Mouse (Mus musculus): ENCODE results near the gene Plet1. TPM values are rescaled to one million over a fixed set of nuclear protein-coding genes. Genes with fewer than 3 reads are reported as not detected.

Plet1 gene
- total and polyA plus RNA-seq, 3 experiments = 0.08 to 0.19 TPM; not detected in 1

DNA sequence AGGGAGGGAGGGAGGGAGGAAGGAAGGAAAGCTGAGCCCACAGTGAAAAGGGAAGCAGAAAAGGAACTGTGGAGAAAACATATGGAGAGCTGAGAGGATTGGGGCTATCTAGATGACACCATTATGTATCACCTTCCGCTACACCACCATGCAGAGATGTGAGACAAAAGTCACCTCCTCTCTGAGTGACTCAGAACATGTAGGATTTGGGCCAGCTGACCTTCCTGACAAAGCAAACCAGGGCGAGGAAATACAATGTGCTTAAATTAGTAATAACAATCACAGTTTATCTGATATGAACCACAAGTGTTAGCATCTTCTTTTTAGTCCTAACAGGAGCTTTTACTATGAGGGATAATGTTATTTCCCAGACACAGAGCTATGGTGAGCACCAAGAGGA lies 3.2 kb downstream of the Plet1 start:
- Histone ChIP-seq H3K79me2 (replicated peaks; ENCODE audit: control insufficient read depth, extremely low read depth, insufficient read depth, poor library complexity, severe bottlenecking) (no peaks in the 10 kb centered on the region), H3K9me3 (replicated peaks; ENCODE audit: low read length) (no peaks in the 10 kb centered on the region), H3K4me1 (ENCODE audit: control insufficient read depth in 1 of 2, insufficient read depth in 2 of 2) (peaks cover 7 to 18% of the 10 kb centered on the region in 2 experiments; a peak in 3 of 4 replicates), H3K27me3 (replicated peaks) (no peaks in the 10 kb centered on the region), H3K9ac (ENCODE audit: insufficient read depth, low read depth) (no peak overlapping the region), H3K27ac (ENCODE audit: insufficient read depth, low read depth) (no peak overlapping the region), H3K4me2 (ENCODE audit: insufficient read depth, low read depth, poor library complexity, severe bottlenecking) (no peak overlapping the region), H3K36me3 (replicated peaks in 1 of 2; ENCODE audit: control insufficient read depth in 1 of 2, insufficient read depth in 1 of 2, low read length in 1 of 2) (no peaks in the 10 kb centered on the region), H3K4me3 (replicated peaks in 1 of 3; ENCODE audit: low read depth in 2 of 3, low read length in 2 of 3, poor library complexity in 1 of 3) (no peak overlapping the region)
- DNase-seq (ENCODE audit: extremely low read depth) = no peak
- TF ChIP-seq CTCF (conservative IDR thresholded peaks at IDR 0.05 in 1 of 2, IDR thresholded peaks at IDR 0.05 in 1 of 2; ENCODE audit: low read depth in 2 of 2, low read length in 2 of 2) (no peak), UBTF (IDR thresholded peaks at IDR 0.05; ENCODE audit: low read depth, low read length) (no peak), MYC (IDR thresholded peaks at IDR 0.05; ENCODE audit: low read depth, low read length) (no peak), CHD1 (IDR thresholded peaks at IDR 0.05; ENCODE audit: low read depth, low read length) (no peak), POLR2AphosphoS2 (IDR thresholded peaks at IDR 0.05; ENCODE audit: low read depth, low read length) (no peak), NELFE (IDR thresholded peaks at IDR 0.05; ENCODE audit: low read depth, low read length) (no peak), ZKSCAN1 (IDR thresholded peaks at IDR 0.05; ENCODE audit: borderline replicate concordance, low read depth, low read length) (no peak), CHD2 (IDR thresholded peaks at IDR 0.05; ENCODE audit: low read length) (no peak), NRF1 (IDR thresholded peaks at IDR 0.05; ENCODE audit: low read depth, low read length) (no peak), SMC3 (IDR thresholded peaks at IDR 0.05; ENCODE audit: low read depth, low read length) (no peak), MXI1 (IDR thresholded peaks at IDR 0.05; ENCODE audit: low read depth, low read length) (no peak), ETS1 (conservative IDR thresholded peaks at IDR 0.05; ENCODE audit: low read depth, low read length) (no peak), ZC3H11A (IDR thresholded peaks at IDR 0.05; ENCODE audit: low read depth, low read length) (no peak), GABPA (IDR thresholded peaks at IDR 0.05; ENCODE audit: insufficient replicate concordance, low read depth, low read length) (no peak), SIN3A (IDR thresholded peaks at IDR 0.05; ENCODE audit: low read length) (no peak)
- in situ Hi-C loops (cut with MboI; ENCODE audit: low pct_ligation_motif_present, low pct_unique_long_range_greater_than_20kb, low sequenced_read_pairs) = no loop called here
- dilution Hi-C loops (cut with MboI; ENCODE audit: extremely low pct_ligation_motif_present, extremely low pct_unique_long_range_greater_than_20kb, low sequenced_read_pairs) = no loop called here

DNA sequence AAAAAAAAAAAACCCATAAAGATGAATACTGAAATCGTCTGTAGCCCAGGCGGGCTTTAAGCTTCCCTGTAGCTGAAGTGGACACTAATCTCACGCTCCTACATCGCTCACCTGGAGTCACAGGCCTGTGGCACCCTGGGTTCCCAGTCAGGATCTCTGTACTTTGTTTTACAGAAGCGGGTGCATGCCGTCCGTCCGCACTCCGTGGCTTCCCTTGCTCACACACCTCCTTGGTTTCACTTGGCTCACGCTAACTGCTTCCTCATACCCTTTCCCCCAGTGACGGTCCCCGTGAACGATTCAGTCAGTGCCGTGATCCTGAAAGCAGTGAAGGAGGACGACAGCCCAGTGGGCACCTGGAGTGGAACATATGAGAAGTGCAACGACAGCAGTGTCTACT lies 4.5 kb downstream of the Plet1 start:
- dilution Hi-C loops (cut with MboI; ENCODE audit: extremely low pct_ligation_motif_present, extremely low pct_unique_long_range_greater_than_20kb, low sequenced_read_pairs) (no loop called here), in situ Hi-C loops (cut with MboI; ENCODE audit: low pct_ligation_motif_present, low pct_unique_long_range_greater_than_20kb, low sequenced_read_pairs) (no loop called here)
- no peak overlapping the region for H3K27ac ChIP-seq (ENCODE audit: insufficient read depth, low read depth)
- DNase-seq (ENCODE audit: extremely low read depth) = no peak
- H3K79me2 ChIP-seq (replicated peaks; ENCODE audit: control insufficient read depth, extremely low read depth, insufficient read depth, poor library complexity, severe bottlenecking) = no peaks in the 10 kb centered on the region
- TF ChIP-seq PAX5 (IDR thresholded peaks at IDR 0.05; ENCODE audit: low read length) = no peak
- TF ChIP-seq MXI1 (IDR thresholded peaks at IDR 0.05; ENCODE audit: low read depth, low read length) = no peak
- TF ChIP-seq ZMIZ1 (IDR thresholded peaks at IDR 0.05; ENCODE audit: low read depth, low read length) = no peak
- no peak for TF ChIP-seq TCF12 (IDR thresholded peaks at IDR 0.05; ENCODE audit: low read depth, low read length)
- no peak for TF ChIP-seq CHD2 (IDR thresholded peaks at IDR 0.05; ENCODE audit: low read length)
- no peak for TF ChIP-seq MAX (IDR thresholded peaks at IDR 0.05; ENCODE audit: low read length)
- TF ChIP-seq UBTF (IDR thresholded peaks at IDR 0.05; ENCODE audit: low read depth, low read length) = no peak
- TF ChIP-seq JUND (conservative IDR thresholded peaks at IDR 0.05; ENCODE audit: low read depth, low read length) = no peak
- TF ChIP-seq USF2 (conservative IDR thresholded peaks at IDR 0.05; ENCODE audit: low read depth, low read length) = no peak
- TF ChIP-seq MEF2A (IDR thresholded peaks at IDR 0.05; ENCODE audit: borderline replicate concordance, low read depth, low read length) = no peak
- no peak for TF ChIP-seq BHLHE40 (IDR thresholded peaks at IDR 0.05; ENCODE audit: low read depth, low read length)
- no peak for TF ChIP-seq HCFC1 (IDR thresholded peaks at IDR 0.05; ENCODE audit: low read depth, low read length)
- TF ChIP-seq RCOR1 (conservative IDR thresholded peaks at IDR 0.05; ENCODE audit: low read depth, low read length) = no peak
- no peak for TF ChIP-seq E2F4 (IDR thresholded peaks at IDR 0.05; ENCODE audit: insufficient replicate concordance, low read depth, low read length)
- TF ChIP-seq EP300 (IDR thresholded peaks at IDR 0.05; ENCODE audit: low read length) = no peak
- no peak for TF ChIP-seq MYC (IDR thresholded peaks at IDR 0.05; ENCODE audit: low read depth, low read length)
- TF ChIP-seq ZC3H11A (IDR thresholded peaks at IDR 0.05; ENCODE audit: low read depth, low read length) = no peak
- no peaks in the 10 kb centered on the region for H3K36me3 ChIP-seq (replicated peaks in 1 of 2; ENCODE audit: control insufficient read depth in 1 of 2, insufficient read depth in 1 of 2, low read length in 1 of 2)
- no peaks in the 10 kb centered on the region for H3K9me3 ChIP-seq (replicated peaks; ENCODE audit: low read length)
- H3K4me3 ChIP-seq (replicated peaks in 1 of 3; ENCODE audit: low read depth in 2 of 3, low read length in 2 of 3, poor library complexity in 1 of 3) = no peak overlapping the region
- no peaks in the 10 kb centered on the region for H3K27me3 ChIP-seq (replicated peaks)
- peaks cover 7 to 18% of the 10 kb centered on the region in 2 experiments; a peak in 3 of 4 replicates for H3K4me1 ChIP-seq (ENCODE audit: control insufficient read depth in 1 of 2, insufficient read depth in 2 of 2)
- peak overlapping the region; percentile 8; the same call in 1 of the 2 replicates for H3K4me2 ChIP-seq (ENCODE audit: insufficient read depth, low read depth, poor library complexity, severe bottlenecking)
- no peak overlapping the region for H3K9ac ChIP-seq (ENCODE audit: insufficient read depth, low read depth)

Measured in CH12.LX (cell line).